Mouse (Mus musculus): ENCODE measurements at regions not wholly inside any gene's neighbourhood (a gene's known extent, or its start where the extent isn't known, plus 50 kb on each side); places are given as distances from the start of the nearest gene placed in this dataset.

DNA sequence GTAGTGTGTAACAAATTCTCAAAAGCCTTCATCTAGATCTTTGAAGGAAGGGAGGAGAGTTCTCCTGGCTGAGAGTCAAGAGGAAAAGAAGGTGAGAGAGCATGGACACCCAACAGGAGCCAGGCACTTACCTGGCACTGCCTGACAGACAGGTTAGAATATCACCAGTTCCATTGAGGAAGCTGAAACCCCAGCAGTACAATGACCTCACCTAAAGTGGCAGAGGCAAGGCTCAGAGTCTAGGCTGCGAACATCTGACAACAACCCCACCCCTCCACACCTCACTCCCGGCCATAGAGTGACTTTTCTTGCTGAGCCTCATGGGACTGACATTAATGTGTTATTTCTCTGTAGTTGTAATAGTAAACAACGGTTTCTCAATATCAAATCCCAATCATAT is 181.7 kb upstream of the Mgat5 start:
- Histone ChIP-seq H3K9me3 (ENCODE audit: control insufficient read depth, low read length) (no peaks in the 10 kb centered on the region), H3K36me3 (ENCODE audit: control insufficient read depth, insufficient read depth, low read length) (no peaks in the 10 kb centered on the region), H3K27ac (ENCODE audit: low read depth, low read length) (no peak overlapping the region), H3K4me2 (ENCODE audit: low read depth) (no peak overlapping the region), H3K4me3 (ENCODE audit: low read depth, low read length) (no peak overlapping the region), H3K4me1 (ENCODE audit: control insufficient read depth, insufficient read depth, low read length) (no peaks in the 10 kb centered on the region), H3K9ac (ENCODE audit: low read length) (no peak overlapping the region), H3K27me3 (ENCODE audit: control insufficient read depth, insufficient read depth, low read length) (no peaks in the 10 kb centered on the region)
- DNase-seq (ENCODE audit: low spot score) (no peak), ATAC-seq (ENCODE audit: insufficient read depth, low FRiP score, low TSS enrichment) (no peak)
- WGBS, result 83% methylated on average over 3 of the region's 3 CpGs

DNA sequence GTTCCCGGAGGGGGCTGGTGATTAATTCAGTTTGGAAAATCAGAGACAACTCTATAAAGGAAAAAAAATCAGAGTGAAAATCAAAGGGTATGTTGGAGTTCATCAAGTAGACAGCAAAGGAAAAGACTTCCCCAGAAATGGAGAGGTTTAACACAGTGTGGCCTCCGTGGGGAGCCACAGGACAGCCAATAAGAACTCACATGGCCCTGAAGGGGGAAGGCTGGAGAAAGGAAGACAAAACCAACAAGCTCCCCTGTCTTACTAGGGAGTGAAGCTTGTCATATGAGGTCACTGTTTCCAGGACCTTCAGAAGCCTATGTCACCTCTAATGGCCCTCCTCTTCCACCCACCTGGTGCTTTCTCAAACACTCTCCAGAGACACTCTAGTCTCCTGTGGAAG is 187.1 kb upstream of the Nckap5 start:
- WGBS, result 86% methylated on average over 2 of the region's 2 CpGs

DNA sequence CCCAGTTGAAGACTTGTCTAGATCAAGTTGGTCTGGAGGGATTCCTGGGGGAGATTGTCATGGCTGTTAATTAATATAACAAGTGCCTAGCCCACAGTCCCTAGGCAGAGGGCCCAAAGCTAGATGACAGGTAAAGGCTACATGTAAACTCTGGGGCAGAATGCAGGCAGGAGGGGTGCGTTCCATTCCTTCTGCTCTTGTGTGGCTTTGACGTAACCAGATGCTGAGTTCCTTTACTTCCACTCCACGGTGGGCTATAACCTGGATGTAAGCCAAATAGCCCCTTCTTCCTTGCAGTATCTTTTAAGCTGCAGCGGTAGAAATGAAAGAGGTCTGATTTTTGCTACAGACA is 185.3 kb upstream of the Nckap5 start:
- no peak for DNase-seq (ENCODE audit: low spot score)
- Histone ChIP-seq H3K4me2 (ENCODE audit: low read depth) (no peak overlapping the region), H3K9ac (ENCODE audit: low read length) (no peak overlapping the region), H3K9me3 (ENCODE audit: control insufficient read depth, low read length) (no peaks in the 10 kb centered on the region), H3K4me1 (ENCODE audit: control insufficient read depth, insufficient read depth, low read length) (no peaks in the 10 kb centered on the region), H3K27ac (ENCODE audit: low read depth, low read length) (no peak overlapping the region), H3K4me3 (ENCODE audit: low read depth, low read length) (no peak overlapping the region), H3K27me3 (ENCODE audit: control insufficient read depth, insufficient read depth, low read length) (no peaks in the 10 kb centered on the region), H3K36me3 (ENCODE audit: control insufficient read depth, insufficient read depth, low read length) (no peaks in the 10 kb centered on the region)
- ATAC-seq (ENCODE audit: insufficient read depth, low FRiP score, low TSS enrichment), result no peak
- WGBS, result 76% methylated on average over 4 of the region's 4 CpGs

More for the DNA sequence above, 187.1 kb upstream of the Nckap5 start:
- H3K4me2 ChIP-seq (ENCODE audit: low read depth), result no peak overlapping the region
- no peak overlapping the region for H3K4me3 ChIP-seq (ENCODE audit: low read depth, low read length)
- no peak overlapping the region for H3K27ac ChIP-seq (ENCODE audit: low read depth, low read length)
- H3K4me1 ChIP-seq (ENCODE audit: control insufficient read depth, insufficient read depth, low read length), result no peaks in the 10 kb centered on the region
- no peak overlapping the region for H3K9ac ChIP-seq (ENCODE audit: low read length)
- ATAC-seq (ENCODE audit: insufficient read depth, low FRiP score, low TSS enrichment) (no peak), DNase-seq (ENCODE audit: low spot score) (no peak)
- H3K27me3 ChIP-seq (ENCODE audit: control insufficient read depth, insufficient read depth, low read length), result no peaks in the 10 kb centered on the region
- no peaks in the 10 kb centered on the region for H3K36me3 ChIP-seq (ENCODE audit: control insufficient read depth, insufficient read depth, low read length)
- H3K9me3 ChIP-seq (ENCODE audit: control insufficient read depth, low read length), result no peaks in the 10 kb centered on the region

DNA sequence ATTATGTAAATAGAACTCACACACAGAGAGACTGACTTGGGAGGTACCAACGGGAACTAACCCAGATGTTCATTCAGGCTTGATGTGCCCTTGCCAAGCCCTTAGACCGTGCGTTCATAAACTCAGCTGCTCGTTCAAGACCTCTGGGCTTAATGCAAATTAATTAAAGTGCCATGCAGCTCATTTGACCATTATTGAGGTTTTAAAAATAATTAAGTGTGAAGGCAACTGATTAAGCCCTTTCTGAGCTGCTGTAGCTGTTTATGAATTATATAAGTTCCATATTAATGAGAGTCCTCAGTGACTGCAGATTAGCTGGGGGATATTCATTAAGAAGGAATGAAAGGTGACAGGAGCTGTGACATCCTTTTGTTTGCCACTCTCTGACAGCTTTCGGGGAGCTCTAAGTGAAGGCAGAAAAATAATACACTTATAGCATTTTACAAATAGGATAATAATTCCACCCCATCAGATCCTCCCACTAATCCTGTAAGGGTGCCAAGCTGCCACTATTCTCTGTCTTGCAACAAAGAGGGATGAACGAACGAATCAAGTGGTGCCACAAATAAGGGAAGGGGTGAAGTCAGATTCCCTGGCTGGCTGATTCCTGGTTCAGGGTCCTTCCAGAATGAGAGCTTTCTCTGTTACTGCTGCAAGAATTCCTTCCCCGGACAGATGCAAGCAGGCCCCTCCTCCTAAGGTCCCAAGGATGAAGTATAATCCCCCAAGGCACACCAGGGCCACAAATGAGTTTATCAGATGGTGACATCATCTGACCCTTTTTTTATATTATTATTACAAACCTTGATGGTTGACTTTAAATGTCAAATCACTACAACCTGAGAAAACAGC is 184.7 kb upstream of the Nckap5 start:
- no peaks in the 10 kb centered on the region for H3K9me3 ChIP-seq (ENCODE audit: control insufficient read depth, low read length)
- no peaks in the 10 kb centered on the region for H3K4me1 ChIP-seq (ENCODE audit: control insufficient read depth, insufficient read depth, low read length)
- H3K9ac ChIP-seq (ENCODE audit: low read length), result no peak overlapping the region
- no peaks in the 10 kb centered on the region for H3K27me3 ChIP-seq (ENCODE audit: control insufficient read depth, insufficient read depth, low read length)
- H3K4me2 ChIP-seq (ENCODE audit: low read depth), result no peak overlapping the region
- DNase-seq (ENCODE audit: low spot score) (no peak), ATAC-seq (ENCODE audit: insufficient read depth, low FRiP score, low TSS enrichment) (peak; percentile 67; the same call in 1 of the 2 replicates)
- H3K4me3 ChIP-seq (ENCODE audit: low read depth, low read length), result no peak overlapping the region
- no peak overlapping the region for H3K27ac ChIP-seq (ENCODE audit: low read depth, low read length)
- H3K36me3 ChIP-seq (ENCODE audit: control insufficient read depth, insufficient read depth, low read length), result no peaks in the 10 kb centered on the region
- 53% methylated on average over 8 of the region's 8 CpGs for WGBS

DNA sequence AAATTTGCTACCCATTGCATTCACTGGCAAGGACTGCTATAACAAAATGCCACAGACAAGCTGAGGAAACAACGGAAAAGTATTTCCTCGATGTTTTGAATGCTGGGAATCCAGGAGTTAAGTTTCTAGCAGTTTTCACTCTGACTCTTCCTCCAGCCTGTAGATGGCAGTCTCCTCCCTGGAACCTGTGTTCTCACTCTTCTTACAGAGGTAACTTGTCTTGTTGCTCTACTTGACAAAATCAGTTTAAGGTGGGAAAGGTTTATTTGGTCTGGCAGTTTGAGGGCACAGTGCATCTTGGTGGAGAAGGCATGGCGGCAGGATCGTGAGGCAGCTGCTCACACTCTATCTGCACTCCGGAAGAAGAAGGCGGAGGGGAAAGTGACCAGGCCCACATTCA is 181.3 kb upstream of the Nckap5 start:
- whole genome bisulfite sequencing, result 77% methylated on average over 6 of the region's 6 CpGs
- H3K9me3 ChIP-seq (ENCODE audit: control insufficient read depth, low read length), result no peaks in the 10 kb centered on the region
- DNase-seq (ENCODE audit: low spot score), result no peak
- no peak overlapping the region for H3K27ac ChIP-seq (ENCODE audit: low read depth, low read length)
- no peak overlapping the region for H3K4me3 ChIP-seq (ENCODE audit: low read depth, low read length)
- ATAC-seq (ENCODE audit: insufficient read depth, low FRiP score, low TSS enrichment), result no peak
- H3K36me3 ChIP-seq (ENCODE audit: control insufficient read depth, insufficient read depth, low read length), result no peaks in the 10 kb centered on the region
- H3K27me3 ChIP-seq (ENCODE audit: control insufficient read depth, insufficient read depth, low read length), result no peaks in the 10 kb centered on the region
- no peaks in the 10 kb centered on the region for H3K4me1 ChIP-seq (ENCODE audit: control insufficient read depth, insufficient read depth, low read length)
- no peak overlapping the region for H3K4me2 ChIP-seq (ENCODE audit: low read depth)
- H3K9ac ChIP-seq (ENCODE audit: low read length), result no peak overlapping the region

DNA sequence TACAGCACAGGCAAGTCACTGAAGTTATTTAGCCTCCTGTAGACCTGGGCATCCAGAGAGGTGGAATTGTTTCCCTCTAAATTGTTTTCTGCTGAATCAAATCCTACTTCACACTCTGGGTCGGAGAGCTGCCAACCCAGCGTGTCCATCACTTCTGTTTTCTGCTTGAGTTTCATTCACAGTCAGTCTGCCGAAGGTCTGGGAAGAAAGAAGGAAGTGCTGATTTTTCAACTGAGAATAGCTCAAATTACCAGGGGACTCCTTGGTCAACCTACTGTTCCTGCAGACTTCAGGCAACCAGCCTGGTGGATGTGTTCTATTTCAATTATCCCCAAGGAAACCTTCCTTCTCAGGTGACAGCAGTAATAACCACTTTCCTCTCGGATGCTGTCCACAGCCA is 179.1 kb upstream of the Nckap5 start:
- H3K9me3 ChIP-seq (ENCODE audit: control insufficient read depth, low read length), result no peaks in the 10 kb centered on the region
- H3K36me3 ChIP-seq (ENCODE audit: control insufficient read depth, insufficient read depth, low read length), result no peaks in the 10 kb centered on the region
- no peak overlapping the region for H3K4me3 ChIP-seq (ENCODE audit: low read depth, low read length)
- H3K27ac ChIP-seq (ENCODE audit: low read depth, low read length), result no peak overlapping the region
- H3K9ac ChIP-seq (ENCODE audit: low read length), result no peak overlapping the region
- no peaks in the 10 kb centered on the region for H3K27me3 ChIP-seq (ENCODE audit: control insufficient read depth, insufficient read depth, low read length)
- ATAC-seq (ENCODE audit: insufficient read depth, low FRiP score, low TSS enrichment), result no peak
- WGBS, result 82% methylated on average over 4 of the region's 4 CpGs
- no peak for DNase-seq (ENCODE audit: low spot score)
- no peak overlapping the region for H3K4me2 ChIP-seq (ENCODE audit: low read depth)
- H3K4me1 ChIP-seq (ENCODE audit: control insufficient read depth, insufficient read depth, low read length), result no peaks in the 10 kb centered on the region

DNA sequence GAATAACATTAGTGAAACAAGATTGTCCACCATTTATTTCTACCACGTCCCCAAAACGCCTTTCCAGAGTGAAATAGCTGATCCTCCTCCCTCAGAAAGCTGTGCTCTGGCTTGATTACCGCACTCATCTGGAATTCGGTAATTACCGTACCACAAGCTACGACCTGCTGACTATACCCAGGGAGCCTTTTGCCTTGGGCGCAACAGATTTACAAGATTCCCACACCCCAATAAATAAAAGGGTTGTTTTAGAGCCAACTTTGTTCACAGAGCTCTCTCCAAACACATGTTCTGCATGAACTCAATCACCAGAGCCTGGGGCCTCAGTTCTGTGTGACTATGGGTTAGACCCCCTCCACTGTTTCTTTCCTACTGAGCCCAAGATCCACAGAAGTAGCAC is 171.1 kb upstream of the Nckap5 start:
- no peaks in the 10 kb centered on the region for H3K27me3 ChIP-seq (ENCODE audit: control insufficient read depth, insufficient read depth, low read length)
- no peaks in the 10 kb centered on the region for H3K9me3 ChIP-seq (ENCODE audit: control insufficient read depth, low read length)
- H3K27ac ChIP-seq (ENCODE audit: low read depth, low read length), result no peak overlapping the region
- H3K9ac ChIP-seq (ENCODE audit: low read length), result no peak overlapping the region
- WGBS, result 65% methylated on average over 7 of the region's 7 CpGs
- H3K36me3 ChIP-seq (ENCODE audit: control insufficient read depth, insufficient read depth, low read length), result no peaks in the 10 kb centered on the region
- no peaks in the 10 kb centered on the region for H3K4me1 ChIP-seq (ENCODE audit: control insufficient read depth, insufficient read depth, low read length)
- DNase-seq (ENCODE audit: low spot score) (no peak), ATAC-seq (ENCODE audit: insufficient read depth, low FRiP score, low TSS enrichment) (no peak)
- H3K4me2 ChIP-seq (ENCODE audit: low read depth), result no peak overlapping the region
- no peak overlapping the region for H3K4me3 ChIP-seq (ENCODE audit: low read depth, low read length)

DNA sequence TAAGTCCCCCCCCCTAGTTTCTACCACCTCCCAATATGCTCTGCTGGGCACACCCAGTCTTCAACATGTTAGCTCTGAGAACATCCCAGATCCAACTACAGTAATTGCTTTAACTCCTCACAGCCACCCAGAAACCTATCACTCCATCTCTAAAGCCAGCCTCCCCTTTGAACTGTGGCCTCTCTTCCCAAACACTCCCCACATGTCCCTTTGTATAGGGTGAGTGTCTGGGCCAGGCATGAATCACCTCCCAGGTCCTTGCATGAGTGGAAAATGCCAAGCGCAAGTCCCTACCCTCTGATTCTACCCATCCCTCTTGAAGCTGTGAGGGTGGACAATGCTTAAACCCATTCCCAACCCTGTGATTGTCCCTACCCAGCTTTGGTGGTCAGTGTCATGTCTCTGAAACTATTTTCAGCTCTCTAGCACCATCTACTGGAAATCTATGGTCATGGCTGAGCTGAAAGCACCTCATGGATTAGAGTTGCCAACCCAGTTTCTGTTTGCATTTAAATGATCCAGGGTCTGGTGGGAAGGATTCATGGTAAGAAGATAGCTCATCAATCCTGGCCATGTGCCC is 162.6 kb upstream of the Nckap5 start:
- Histone ChIP-seq H3K27ac (ENCODE audit: low read depth, low read length) (no peak overlapping the region), H3K9me3 (ENCODE audit: control insufficient read depth, low read length) (no peaks in the 10 kb centered on the region), H3K4me3 (ENCODE audit: low read depth, low read length) (no peak overlapping the region), H3K4me1 (ENCODE audit: control insufficient read depth, insufficient read depth, low read length) (no peaks in the 10 kb centered on the region), H3K27me3 (ENCODE audit: control insufficient read depth, insufficient read depth, low read length) (no peaks in the 10 kb centered on the region), H3K4me2 (ENCODE audit: low read depth) (no peak overlapping the region), H3K9ac (ENCODE audit: low read length) (no peak overlapping the region), H3K36me3 (ENCODE audit: control insufficient read depth, insufficient read depth, low read length) (no peaks in the 10 kb centered on the region)
- WGBS, result 77% methylated on average over 1 of the region's 1 CpGs
- peak; percentile 65 for DNase-seq (ENCODE audit: low spot score)
- ATAC-seq (ENCODE audit: insufficient read depth, low FRiP score, low TSS enrichment), result peak; percentile 45

DNA sequence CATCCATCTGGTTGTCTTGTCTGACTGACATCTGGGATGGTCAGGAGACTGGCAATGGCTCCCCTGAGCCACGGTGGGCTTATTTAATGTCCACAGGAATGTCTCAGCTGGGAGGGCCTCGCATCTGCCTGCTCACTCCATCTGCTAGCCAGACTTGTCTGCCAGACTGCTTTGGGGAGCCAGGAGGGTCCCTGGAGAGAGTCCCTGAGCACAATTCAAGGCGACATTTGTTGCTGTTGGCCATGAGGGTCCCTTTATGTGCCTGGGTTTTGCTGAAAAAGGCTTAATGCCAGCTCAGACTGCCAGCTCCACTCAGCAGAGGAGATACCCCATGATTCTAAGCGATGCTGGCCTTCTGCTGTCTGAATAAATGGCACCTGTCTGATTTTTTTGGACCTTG is 161.8 kb upstream of the Nckap5 start:
- ATAC-seq (ENCODE audit: insufficient read depth, low FRiP score, low TSS enrichment), result no peak
- Histone ChIP-seq H3K4me2 (ENCODE audit: low read depth) (no peak overlapping the region), H3K4me3 (ENCODE audit: low read depth, low read length) (no peak overlapping the region), H3K27me3 (ENCODE audit: control insufficient read depth, insufficient read depth, low read length) (no peaks in the 10 kb centered on the region), H3K9me3 (ENCODE audit: control insufficient read depth, low read length) (no peaks in the 10 kb centered on the region), H3K4me1 (ENCODE audit: control insufficient read depth, insufficient read depth, low read length) (no peaks in the 10 kb centered on the region), H3K9ac (ENCODE audit: low read length) (no peak overlapping the region), H3K27ac (ENCODE audit: low read depth, low read length) (no peak overlapping the region), H3K36me3 (ENCODE audit: control insufficient read depth, insufficient read depth, low read length) (no peaks in the 10 kb centered on the region)
- no peak for DNase-seq (ENCODE audit: low spot score)
- WGBS, result 48% methylated on average over 4 of the region's 4 CpGs
